Mouse (Mus musculus) MN1 (cell line): ENCODE measurements around the gene Zfp157.
A peak's percentile ranks its signal among the peaks of the same experiment; 100 is the strongest.
"Not testable (repeated sequence)": the region's sequence is repeated elsewhere in the genome, so short reads cannot be mapped to it uniquely, and the experiment has no call there.

Source experiments
- DNase-seq: peaks from one replicate; pipeline ENCODE4 v3.0.0-alpha.2; 2016; ENCODE audit warnings: low spot score

The Zfp157 gene

DNA sequence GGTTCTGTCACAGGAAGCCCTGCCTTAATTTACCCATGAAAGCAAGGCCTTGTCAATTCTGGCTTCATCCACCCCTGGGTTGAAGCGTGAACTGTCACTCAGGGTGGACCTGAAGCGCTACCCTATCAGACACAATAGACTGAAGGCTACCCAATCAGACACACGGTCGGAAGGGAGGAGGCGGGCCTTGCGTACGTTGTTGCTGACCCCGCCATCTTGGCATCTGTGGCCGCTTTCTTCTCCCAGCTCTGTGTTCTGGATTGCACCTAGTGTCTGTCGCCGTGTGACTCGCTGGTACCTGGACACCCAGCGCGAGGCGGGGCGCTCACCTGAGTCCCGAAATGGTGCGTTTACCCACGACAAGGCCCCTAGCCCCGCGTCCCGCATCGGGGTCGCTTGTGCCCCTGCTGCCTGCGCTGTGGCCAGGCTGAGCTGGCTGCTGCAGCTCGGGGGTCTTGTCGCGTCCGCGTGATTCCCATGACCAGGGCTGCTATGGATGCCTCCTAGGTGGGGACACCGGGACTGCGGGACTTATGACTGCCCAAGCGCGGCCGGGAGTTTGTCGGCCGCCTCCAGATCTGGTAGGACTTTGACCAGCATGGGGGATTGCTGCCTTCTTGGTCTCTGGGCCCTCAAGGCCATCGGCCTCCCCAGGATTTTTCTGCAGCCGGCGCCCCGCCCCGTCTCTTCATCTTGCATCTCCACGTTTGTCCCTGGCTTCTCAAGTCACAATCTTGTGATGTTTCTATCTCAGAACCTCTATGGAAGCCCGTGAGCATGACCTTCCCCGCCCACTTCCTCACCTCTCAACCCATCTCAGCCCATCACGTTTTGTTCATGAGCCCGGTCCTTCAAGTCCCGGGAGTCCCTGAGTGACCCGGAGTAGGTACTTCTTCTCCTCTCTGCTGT is at the start of gene Zfp157:
Gene Zfp157, plus strand, starts transcription at position 183 of the 909 bp plus-strand sequence.
- peak; percentile 94 for DNase-seq

DNA sequence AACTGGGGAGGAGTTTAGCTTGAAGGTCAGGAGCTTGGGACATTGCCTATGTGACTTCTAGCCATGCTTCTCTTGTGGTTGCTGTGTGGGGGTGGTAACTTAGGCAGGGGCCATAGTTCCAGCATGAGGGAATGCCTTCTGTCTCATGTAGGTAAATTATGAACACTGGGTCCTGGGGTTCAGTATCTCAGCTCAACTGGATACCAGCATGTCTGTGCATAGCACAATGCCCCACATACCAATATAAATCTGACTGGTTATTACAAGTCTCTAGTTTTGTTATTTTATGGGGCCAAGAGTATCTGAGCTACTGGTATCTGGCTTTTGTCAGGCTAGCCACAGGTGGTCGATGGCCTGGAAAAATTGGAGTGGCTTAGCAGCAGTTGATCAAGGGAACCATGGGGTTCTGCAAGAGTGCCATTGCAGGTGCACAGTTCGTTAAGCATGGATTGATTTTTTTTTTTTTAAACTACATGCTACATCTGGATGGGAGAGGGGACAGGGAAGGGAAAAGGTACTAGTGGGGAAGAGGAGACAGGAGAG is 43.4 kb upstream of the Zfp157 start:
- DNase-seq = no peak

DNA sequence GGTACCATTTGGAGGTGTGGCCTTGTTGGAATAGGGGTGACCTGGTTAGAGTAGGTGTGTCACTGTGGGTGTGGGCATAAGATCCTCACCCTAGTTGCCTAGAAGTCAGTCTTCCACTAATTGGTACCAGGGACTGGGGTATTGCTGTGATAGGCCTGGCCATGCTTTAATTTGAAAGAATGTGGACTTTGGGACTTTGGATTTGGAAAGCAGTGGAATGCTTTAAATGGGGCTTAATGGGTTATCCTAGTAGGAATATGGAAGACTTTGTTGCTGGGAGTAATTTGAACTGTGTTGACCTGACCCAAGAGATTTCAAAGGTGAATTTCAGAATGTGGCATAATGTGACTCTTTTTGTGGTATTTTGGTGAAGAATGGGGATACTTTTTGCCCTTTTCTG is 40.8 kb upstream of the Zfp157 start:
- DNase-seq = not testable (repeated sequence)

DNA sequence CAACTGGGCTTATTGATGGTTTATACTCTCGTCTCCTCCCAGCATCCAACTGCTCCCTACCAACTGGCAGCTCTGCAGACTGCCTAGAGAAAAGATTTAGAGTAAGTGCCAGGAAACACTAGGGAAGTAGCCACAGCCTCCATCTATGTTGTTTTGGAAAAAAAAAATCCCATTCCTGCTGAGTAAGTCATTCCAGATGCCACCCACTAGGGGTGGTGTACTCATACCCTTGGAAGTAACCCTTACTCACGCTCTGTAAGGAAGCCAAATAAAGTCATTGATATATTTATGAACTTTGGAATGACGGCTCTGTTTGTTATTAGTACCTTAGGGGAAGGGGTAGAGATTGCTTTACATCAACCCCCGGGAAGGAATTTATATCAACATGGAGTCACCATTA is 17.1 kb downstream of the Zfp157 start:
- no peak for DNase-seq

DNA sequence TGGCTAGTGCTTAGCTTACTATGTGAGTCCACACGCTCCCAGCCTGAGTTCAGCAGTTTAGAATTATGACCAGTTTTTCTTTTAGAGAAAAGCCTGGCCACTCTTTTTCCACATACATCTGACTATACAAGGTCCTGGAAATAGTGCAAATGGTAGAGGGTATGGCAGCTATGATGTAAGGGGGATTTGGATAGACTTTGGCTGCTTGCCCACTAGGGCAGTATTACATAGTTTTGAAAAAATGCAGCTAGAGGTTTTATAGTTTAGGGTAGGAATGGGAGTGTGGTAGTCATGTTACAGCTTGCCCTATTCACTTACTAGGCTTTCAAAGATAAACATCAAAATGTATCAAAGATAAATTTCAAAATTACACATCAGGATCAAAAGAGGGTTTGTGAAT is 17.8 kb downstream of the Zfp157 start:
- DNase-seq = no peak

DNA sequence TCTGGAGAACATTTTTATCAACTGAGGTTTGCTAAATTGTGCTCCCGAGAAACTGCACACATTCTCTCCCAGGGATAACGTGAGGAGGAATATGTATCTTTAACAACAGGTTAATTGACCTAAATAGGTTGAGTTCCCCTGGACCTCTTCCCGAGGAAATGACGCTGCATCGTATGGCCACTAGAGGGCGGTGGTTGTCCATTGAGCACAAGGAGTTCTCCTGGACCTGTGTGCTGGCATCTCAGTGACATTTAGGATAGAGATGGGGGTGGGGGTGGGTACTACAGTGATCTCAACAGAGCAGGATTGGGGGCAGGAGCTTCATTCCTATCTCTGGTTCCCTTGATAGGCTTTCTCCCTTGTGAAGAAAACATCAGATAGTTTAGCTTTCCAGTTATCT is 32.3 kb downstream of the Zfp157 start:
- DNase-seq = peak; percentile 28

DNA sequence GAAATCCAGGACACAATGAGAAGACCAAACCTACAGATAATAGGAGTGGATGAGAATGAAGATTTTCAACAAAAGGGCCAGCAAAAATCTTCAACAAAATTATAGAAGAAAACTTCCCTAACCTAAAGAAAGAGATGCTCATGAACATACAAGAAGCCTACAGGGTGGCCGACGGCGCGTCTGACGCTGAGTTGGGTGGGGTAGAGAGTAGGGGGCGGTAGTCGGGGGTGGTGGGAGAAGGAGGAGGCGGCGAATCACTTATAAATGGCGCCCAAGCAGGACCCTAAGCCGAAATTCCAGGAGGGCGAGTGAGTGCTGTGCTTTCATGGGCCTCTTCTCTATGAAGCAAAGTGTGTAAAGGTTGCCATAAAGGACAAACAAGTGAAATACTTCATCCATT is 63.3 kb downstream of the Zfp157 start:
- DNase-seq = not testable (repeated sequence)
